Mouse (Mus musculus) B cell, adult 62 days (primary cell): ENCODE measurements around the gene Gm20509. TPM values are rescaled to one million over a fixed set of nuclear protein-coding genes. Genes with fewer than 3 reads are reported as not detected.

Source experiments
- total RNA-seq: library from RNA; stranded (reverse); gene quantifications from 4 replicates; pipeline ENCODE4 v1.2.4, GENCODE M21; 2023

Gm20509 gene
- total RNA-seq: not detected in 4 replicates

DNA sequence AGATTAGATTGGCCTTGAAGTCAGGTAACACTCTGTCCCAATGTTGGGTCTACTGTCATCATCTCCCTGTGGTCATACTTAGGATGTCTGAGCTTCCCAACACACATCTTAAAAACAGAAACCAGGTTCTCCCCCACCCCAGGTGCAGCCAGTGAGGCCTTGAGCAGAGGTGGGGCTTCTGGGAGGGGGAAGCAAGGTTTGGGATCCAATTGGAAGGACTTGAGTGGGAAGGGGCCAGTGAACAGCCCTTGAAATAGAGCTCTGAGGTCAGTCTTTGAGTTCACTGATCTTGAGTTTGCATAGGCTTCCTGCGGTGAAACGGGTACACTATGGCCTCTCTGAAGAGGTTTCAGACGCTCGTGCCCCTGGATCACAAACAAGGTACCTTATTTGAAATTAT is at the start of gene Gm20509:
Gm20509 (plus strand) TSS at position 290 of the 400 bp plus-strand sequence.

DNA sequence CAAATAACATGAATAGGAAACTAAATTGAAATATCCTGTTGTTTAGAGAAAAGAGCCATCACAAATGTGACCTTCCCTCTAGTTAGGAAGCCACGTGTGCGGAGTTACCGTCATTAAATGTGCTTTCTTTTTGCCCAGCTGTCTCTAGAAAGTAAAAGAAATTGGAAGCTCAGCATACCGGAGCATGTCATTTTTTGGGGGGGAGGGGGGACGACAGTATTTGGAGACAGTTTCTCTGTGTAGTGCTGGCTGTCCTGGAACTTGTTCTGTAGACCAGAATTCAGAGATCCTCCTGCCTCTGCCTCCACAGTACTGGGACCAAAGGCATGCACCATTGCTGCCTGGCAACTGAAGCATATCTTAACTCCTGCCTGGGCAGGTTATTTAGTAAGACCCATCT is 734 bp upstream of the Gm20509 start, which contains the start of gene Khdc3:
Khdc3 (plus strand) TSS at position 301 of the 400 bp plus-strand sequence.

DNA sequence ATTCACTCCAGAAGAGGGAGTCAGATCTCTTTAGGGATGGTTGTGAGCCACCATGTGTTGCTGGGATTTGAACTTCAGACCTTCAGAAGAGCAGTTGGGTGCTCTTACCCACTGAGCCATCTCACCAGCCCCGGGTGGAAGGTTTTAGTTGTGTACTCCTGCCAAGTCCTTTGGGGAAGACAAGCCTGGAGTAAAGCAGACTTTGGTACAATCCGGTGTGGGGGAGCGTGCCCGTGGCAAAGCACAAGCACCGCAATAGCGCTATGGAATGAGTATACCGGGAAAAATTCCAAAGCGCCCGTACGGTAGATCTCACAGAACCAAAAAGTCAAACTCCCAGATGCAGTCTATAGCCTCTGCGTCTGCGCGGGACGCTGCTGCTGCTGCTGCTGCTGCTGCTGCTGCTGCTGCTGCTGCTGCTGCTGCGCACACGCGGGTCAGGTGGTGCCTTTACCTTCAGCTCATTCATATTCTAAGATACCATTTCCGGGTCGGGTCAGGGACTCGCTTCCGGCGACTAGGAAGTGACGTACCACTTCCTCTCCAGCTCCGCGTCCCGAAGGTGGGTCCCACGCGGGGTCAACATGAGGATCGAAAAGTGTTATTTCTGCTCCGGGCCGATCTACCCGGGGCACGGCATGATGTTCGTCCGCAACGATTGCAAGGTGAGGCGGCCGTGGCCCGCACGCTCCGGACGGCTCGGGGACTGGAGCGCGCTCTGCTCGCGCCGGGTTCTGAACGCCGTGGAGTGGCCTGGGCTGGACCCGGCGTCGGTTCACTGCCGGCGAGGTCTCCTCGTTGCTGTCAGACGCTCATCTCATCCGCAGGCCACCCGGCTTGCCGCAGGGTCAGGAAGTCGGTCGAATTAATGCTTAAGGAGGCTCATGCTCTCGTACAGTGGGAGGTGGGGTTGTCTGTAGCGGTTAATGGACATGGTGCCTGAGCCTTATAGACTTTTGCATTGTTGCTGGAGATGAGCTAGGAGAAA is 10.9 kb downstream of the Gm20509 start, which contains the start of gene Rsl24d1:
Rsl24d1 (plus strand) TSS at position 508 of the 988 bp plus-strand sequence.

Other genes starting within 250 kb of the Gm20509 start
- gene Pygo1, start 176.8 kb upstream of the Gm20509 start, total RNA-seq: not detected in 4 replicates
- gene Dyx1c1, start 143.7 kb upstream of the Gm20509 start, total RNA-seq: 0.60 TPM in 3 of 4 replicates, not detected in the other
- gene Gm44503, start 143.6 kb upstream of the Gm20509 start, total RNA-seq: 0.30 to 0.50 TPM in 2 of 4 replicates, not detected in the others
- 1.8 to 3.5 TPM (median 2.9 TPM) in 4 replicates for gene Ccpg1os, start 117.1 kb upstream of the Gm20509 start, total RNA-seq
- gene Ccpg1, start 117.0 kb upstream of the Gm20509 start, total RNA-seq: 41.6 to 48.8 TPM (median 44.2 TPM) in 4 replicates
- 10.4 to 14.2 TPM (median 13.9 TPM) in 4 replicates for gene Pigb, start 62.1 kb upstream of the Gm20509 start, total RNA-seq
- 12.1 to 18.3 TPM (median 15.5 TPM) in 4 replicates for gene Rab27a, start 57.6 kb upstream of the Gm20509 start, total RNA-seq
- gene Khdc3, start 634 bp upstream of the Gm20509 start, total RNA-seq: 1.1 to 1.7 TPM in 2 of 4 replicates, not detected in the others
- 55.4 to 73.5 TPM (median 58.6 TPM) in 4 replicates for gene Rsl24d1, start 11.0 kb downstream of the Gm20509 start, total RNA-seq